Mouse (Mus musculus): ENCODE data around the gene Meltf.

DNA sequence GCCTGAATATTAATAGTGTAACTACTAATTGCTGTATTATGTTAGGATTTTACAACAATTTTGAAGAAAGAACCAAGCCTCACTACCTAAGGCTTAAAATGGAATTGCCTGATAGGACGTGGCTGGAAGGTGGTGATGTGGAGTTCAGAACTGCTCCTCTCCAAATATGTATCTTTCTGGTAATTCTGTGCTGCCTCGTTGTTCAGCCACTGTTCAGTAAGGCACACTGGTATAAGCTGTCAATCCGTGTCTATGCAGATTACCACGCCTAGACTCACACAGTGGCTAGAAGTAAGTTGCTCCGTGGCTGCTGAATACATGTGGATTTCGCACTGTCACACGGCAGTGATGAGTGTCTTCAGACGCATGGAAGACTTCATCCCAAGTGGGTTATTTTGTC, 4.9 kb upstream of the Meltf start:
- TF ChIP-seq CTCF (IDR thresholded peaks at IDR 0.05; ENCODE audit: borderline replicate concordance, control insufficient read depth, extremely low read depth, insufficient read depth, low read length, poor library complexity) (no peak), POLR2A (IDR thresholded peaks at IDR 0.05; ENCODE audit: control insufficient read depth, extremely low read depth, insufficient read depth, low read length, poor library complexity) (no peak)
